Mouse (Mus musculus): Measurements from ENCODE around the gene Nrxn3.

Gene Nrxn3

DNA sequence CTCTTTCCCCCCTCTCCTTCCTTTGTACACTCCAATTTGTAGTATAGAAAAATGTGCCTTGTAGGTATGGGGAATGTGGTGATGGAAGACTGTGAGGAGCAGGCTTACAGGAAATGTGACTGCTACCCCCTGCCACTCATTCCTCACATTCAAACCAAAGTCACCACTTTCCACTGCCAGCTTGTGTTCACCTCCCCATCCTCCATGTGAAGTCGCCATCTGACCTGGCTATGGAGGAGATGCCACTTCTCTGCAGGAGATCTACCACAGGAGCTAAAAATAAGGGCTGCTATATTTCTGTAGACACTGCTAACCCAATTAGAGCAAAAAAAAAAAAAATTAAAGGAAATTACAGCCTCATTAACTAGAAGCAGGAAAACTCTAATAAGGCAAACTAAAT is 980.3 kb downstream of the Nrxn3 start:
- DNase-seq (ENCODE audit: low spot score in 2 of 2): no peak

DNA sequence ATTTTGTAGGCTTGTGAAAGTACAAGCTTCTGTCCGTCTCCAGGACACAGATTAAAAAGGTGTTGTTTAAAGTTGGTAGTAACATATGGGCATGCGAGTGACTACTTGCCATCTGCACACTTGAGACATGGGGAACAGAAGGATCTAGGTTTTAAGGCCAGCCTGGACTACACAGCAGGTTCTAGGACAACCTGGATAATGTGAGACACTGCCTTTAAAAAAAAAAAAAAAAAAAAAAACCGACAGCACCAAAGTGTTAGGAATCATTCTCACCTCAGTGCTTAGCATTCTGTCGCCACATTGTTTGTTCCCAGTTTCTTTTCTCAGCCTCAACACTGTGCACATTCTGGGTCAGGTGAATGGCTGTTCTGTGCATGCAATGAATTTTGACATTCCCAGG is 985.2 kb downstream of the Nrxn3 start:
- no peak for DNase-seq (ENCODE audit: low spot score in 2 of 2)

DNA sequence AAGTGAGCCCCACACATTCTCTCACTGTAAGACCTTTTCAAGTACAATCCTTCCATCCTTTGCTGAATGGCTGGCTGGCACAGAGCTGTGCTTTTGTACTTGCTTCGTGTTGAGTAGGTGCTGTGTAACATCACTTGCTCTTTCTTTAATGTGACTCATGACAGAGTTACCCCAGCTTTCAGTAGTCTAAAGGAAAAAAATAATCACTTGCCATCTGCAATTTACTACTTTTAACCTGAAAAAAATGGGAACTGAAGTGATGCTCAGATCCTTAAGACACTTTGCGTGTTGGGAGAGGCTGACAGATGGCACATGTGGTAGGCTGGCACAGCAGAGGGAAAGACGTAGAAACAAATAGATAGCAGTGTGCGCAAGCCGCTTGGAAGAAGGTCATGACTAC is 987.8 kb downstream of the Nrxn3 start:
- DNase-seq (ENCODE audit: low spot score in 2 of 2): no peak

DNA sequence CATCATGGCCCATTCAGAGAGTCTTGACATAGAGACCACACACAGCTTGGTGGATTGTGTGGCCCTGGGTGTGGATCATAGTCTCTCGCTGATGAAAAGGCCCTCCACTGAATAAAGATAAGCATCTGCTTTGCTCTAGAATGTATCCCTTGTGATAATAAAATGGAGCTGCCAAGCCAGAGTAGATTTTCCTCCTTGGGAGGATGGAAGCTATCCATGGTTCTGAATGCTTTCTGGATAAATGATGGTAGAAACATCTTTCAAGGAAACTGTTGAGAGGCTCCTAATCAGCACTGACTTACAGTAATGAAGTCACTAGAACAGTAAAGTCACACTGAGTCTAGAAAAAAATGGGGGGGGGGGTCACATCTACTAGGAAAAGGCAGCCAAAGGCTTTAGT is 989.1 kb downstream of the Nrxn3 start:
- DNase-seq (ENCODE audit: low spot score in 2 of 2): no peak

DNA sequence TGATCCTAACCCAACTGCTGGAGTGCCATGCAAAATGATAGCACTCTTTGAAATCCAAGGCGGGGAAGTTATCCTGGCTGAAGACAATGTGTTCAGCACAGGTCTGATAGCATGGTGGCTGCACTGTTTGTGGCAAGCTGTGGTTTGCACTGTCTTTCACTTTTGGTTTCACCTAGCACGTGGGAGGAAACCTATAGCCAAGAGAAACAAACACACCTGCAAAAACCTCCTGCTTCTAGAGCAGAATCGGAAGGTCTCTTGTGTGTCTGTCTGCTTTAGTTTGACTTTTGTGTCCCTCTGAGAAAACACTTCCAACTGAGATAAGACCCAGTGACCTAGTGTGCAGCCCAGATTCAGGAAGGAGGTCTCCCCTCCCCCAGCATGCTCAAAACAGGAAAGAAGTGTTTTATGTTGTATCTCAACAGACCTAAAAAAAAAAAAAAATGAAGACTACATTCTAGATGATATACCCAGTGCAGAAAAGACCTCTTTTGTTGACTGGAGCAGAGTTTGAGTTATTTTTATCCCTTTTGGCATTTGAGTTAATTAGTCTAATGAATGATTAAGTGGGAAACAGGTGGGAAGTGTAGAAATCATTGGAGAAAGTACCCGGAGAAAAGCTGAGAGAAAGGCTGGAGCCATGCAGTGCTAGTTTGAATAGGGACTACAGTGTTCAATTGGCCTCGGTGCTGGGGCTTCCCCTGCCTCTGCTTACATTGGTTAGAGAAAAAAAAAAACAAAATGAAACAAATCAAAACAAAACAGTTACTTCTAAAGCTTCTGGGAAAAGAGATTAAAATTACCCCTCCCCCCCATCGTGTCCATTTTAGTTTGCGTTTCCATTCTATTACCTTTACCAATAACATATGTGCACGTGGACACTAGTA is 996.8 kb downstream of the Nrxn3 start:
- DNase-seq (ENCODE audit: low spot score in 2 of 2): peak; percentile 44 to 48

DNA sequence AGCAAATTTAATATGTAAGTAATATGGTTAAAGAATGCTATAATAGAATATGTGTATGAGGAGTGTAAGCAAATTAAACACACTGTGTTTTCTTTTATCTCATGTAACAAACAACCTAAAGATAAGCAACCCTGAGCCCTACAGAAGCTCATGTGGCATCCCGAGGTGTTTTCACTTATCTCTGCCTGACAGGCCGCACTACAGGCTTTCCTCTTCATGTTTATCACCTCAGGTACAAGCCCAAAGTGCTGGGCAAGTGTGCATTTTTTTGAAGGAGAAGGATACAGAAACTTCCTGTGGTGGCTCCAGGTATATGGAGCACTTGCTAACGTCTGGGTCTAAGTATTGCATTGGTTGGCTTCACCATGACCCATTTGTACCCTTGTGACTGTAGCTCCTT is 998.3 kb downstream of the Nrxn3 start:
- DNase-seq (ENCODE audit: low spot score in 2 of 2): no peak

DNA sequence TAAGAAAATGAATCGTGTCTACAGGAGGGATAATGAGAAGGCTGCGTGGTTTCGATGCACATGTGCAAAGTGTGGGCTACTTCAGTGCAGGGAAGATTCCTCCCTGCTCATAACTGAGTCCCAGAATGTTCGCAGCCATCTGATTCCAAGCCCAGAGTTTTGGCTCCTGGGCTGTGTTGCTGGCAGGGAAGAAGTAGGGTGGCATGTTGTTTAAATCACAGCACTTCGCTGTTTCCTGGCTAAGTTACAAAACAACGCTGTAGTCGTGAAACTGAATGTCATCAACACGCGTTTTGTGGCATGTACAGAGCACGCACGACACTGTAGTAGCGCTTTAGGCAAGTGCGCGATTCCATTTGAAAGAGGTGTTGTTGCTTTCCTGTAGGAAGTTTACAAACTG is 999.8 kb downstream of the Nrxn3 start:
- DNase-seq (ENCODE audit: low spot score in 2 of 2): no peak

DNA sequence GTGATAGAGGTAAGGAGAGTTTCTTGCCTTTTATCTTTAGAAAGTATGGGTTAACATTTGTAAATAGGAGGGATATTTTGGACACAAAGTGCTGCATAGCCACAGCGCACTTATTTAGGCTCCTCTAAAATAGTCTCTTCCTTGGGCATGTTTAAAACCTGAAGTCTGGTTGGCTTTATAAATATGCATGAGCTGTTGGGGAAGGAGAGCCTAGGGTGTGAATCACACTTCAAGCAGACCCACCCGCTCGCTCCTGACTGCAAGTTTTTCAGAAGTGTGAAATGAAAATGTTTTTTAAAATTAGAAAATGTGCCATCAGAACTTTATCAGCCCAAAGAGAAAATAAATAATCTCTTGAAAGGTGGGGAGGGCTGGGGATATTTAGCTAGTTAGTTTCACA is 1001.4 kb downstream of the Nrxn3 start:
- DNase-seq (ENCODE audit: low spot score in 2 of 2): no peak

DNA sequence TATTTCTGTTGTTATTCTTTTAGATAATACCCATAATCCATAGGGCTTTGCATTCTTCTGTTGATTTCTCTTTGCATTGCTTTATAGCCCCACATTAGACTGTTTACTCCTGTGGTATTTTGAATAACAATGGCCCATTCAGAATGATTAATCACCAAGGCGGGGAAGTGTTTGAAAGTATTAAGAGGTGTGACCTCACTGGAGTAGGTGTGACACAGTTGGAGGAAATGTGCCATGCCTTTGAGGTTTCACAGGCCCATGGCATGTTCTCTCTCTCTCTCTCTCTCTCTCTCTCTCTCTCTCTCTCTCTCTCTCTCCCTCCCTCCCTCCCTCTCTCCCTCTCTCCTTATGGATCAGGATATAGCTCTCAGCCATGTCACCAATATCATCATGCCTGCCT is 1019.6 kb downstream of the Nrxn3 start:
- DNase-seq (ENCODE audit: low spot score in 2 of 2): no peak

DNA sequence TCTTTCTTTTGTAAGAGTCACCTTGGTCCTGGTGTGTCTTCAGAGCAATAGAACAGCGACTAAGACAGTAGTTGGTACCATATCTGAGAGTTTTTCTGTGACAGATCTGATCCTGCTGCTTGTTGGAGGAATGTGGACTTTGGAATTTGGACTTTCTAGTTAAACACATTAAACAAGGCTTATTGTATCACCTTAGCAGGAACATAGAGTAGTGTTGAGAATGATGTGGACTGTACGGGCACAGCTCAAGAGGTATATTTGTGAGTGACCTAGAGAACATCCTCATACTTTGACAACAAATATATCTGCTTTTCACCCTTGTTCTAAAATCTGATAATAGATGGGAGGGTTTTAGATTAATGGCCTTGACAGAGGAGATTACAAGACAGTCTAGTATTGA is 1020.1 kb downstream of the Nrxn3 start:
- no peak for DNase-seq (ENCODE audit: low spot score in 2 of 2)

DNA sequence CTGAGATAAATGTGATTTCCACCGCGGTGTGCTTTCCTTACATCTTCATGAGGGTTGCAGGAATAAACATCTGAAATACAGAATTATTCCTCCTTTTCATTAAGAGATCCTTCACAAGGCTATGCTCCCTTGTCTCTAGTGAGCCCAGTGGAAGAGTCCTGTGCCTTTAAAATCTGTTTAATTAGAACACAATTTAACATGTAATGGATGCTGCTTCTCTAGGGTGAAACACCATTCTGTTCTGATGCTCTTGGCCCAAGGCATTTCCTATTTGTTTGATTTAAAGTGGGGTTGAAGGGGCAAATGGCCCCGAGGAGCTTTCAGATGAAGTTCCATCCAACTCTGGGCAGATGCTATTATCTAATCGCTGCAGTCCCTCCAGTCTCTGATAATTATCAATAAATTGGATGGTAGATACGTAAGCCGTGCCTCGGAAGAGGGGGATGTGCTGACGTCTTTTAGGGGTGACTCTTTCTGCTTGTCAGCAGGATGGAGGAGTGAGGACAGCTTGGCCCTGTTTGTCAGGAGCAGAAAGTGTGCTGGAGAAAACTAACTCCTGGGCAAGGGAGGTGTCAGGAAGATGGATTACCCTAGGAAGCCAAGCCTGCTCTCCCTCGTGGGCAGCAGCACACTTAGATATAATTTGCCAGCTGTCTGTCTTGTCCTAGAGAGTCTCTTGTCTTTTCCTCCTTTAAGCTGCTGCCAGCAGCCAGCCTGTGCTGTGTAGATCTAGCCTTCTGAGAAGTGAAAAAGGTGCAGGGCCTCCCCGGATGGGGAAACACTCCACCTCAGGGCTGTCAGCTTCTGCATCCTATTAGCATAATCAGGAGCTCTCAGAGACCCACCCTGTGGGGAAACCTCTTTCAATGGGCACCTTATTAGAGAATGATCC is 1041.8 kb downstream of the Nrxn3 start:
- no peak for DNase-seq (ENCODE audit: low spot score in 2 of 2)

DNA sequence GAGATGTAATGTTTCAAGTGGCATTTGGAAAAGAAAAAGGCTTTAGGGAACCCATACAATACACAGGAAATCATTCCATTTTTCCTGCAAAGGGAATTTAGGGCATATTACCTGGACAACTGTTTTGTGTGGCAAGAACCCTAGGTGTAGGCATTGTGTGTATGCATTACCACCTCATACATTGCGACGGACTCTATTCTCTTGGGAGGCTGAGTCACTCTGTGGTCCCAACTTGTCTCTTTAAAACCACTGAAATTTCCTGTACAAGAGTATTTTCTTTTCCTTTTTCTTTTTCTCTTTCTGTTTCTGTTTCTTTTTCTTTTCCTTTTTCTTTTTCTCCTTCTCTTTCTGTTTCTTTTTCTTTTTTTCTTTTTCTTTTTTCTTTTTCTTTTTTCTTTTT is 1042.5 kb downstream of the Nrxn3 start:
- no peak for DNase-seq (ENCODE audit: low spot score in 2 of 2)

DNA sequence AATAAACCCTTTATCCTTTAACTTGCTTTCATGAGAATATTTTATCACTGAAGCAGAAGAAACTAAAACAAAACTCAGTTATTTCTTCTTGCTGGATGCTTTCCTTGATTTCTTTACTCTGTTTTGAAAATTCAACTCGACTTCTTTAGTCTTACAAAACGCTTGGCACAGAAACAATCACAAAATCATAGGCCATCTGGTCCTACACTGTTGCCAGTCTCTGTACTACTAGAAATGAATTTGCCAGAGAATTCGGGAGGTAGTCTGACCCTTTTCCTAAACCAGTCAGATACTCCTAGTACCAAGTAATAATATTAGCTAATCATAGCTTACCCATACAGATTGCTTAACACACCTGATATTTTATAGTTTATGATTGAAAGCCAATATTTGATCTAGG is 1066.1 kb downstream of the Nrxn3 start:
- DNase-seq (ENCODE audit: low spot score in 2 of 2): no peak

DNA sequence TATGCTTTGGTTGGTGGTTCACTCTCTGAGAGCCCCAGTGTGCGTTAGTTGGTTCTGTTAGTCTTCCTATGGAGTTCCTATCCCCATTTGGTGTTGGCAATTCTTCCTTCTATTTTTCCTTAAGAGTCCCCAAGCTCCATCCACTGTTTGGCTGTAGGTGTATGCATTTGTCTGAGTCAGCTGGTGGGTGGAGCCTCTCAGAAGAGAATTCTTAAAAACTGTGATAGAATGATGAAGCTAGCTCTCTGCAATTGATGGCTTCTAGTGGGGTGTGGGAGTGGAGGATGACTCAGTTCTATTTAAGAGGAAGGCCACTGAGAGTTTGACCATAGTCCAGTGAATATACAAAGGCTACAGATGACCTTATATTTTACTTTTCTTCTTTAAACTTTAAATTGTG is 1067.3 kb downstream of the Nrxn3 start:
- no peak for DNase-seq (ENCODE audit: low spot score in 2 of 2)

DNA sequence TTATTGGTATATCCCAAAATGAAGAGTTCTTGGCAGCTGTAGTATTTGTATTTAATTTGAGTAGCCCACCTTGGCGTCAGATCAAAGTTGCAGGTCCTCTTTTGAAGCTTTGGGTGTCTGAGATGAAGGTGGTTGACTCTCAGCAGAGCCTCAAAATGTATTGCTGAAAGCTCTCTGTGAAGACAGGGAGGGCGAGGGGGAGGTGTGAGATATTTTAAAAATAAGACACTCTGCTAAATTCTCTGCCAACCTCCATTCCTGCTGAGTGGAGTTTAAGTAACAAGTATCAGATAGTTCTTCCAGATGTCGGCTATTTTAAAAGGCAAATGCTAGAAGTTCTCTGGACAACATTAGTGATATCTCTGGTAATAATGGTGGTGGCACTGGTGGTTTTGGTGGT is 1069.2 kb downstream of the Nrxn3 start:
- no peak for DNase-seq (ENCODE audit: low spot score in 2 of 2)

DNA sequence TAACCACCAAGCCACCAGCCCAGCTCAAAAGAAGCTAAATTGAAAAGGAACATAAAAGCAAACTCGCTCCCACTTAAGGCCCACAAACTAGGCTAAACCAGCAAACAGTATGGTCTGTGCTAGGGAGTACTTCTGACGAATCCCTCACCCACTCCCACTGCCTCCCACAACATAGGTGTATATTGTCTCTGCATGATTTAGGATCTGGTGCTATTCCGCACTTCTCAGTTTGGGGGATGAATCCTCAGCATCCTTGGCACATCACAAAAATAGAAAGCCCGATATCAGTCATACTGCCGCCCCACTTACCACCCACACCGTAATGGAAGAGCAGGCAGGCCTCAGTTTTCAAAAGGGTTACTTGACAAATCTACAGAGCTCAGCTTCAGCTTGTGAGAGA is 1072.1 kb downstream of the Nrxn3 start:
- DNase-seq (ENCODE audit: low spot score in 2 of 2): no peak

DNA sequence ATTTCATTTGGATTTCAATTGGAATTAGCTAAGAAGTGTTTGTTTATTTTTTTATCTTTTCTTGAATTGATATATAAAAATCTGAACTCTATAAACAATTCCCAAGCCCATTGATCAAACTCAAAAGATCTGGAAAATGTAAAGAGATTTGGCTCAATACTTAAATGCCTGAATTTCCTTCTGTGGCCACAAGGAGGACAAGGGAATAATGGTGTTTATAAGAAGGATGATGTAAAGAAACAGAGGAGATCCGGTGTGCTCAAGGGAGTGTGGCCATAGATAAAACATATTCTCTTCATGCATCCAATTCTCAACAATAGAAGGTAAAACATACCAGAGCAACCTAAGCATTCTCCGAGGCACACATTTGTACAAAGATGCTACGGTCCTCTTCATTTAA is 1085.5 kb downstream of the Nrxn3 start:
- DNase-seq (ENCODE audit: low spot score in 2 of 2): no peak

DNA sequence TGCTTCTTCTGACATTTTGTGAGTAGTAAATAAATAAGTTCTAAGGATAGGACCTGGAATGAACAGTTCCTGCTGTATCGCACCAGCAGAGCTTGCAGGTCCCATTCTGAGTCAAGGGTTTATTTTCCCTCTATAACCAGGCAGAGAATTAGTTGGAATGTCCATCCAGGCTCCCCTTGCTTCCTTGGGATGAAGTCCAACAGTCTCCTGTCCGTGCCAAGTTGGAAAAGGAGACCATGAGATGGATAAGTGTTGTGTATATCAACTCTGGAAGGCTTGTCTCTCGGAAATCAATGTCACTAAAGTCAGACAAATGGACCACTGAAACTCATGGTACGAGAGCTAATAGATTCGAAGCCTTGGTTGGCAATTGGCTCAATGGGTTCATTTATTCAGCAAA is 1087.5 kb downstream of the Nrxn3 start:
- no peak for DNase-seq (ENCODE audit: low spot score in 2 of 2)

DNA sequence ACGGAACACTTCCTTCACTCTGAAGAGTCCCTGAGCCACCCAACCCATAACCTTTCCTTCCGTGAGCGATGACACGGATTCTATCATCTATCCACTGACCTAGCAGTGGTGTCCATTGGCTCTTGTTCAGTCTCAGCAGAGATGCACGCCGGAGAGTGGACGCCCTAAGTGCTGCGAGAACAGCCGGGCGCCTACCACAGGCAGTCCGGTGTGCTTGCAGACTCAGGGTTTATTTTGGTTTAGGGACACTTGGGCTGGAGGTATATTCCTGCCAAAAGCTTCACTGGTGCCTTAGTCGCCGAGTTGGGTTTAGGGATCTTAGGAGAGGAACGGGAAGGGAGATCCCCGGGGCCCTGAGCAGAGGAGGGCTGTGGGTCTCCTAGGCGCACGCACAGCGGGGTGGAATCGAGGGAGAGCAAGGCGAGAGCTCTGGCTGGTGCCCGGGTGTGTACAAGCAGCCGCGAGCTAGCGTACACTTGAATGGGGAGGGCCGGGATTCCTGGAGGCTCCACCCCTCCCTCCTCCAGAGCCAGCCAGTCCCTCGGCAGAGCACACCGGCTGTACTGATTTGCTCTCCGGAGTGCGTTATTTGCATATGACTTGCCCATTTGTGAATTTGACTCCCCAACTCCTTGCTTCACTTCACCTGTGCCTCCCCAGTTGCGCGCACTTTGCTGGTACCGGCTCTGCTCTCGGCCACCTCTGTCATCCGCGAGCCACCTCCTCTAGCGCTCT is 1089.3 kb downstream of the Nrxn3 start:
- DNase-seq (ENCODE audit: low spot score in 2 of 2): no peak

DNA sequence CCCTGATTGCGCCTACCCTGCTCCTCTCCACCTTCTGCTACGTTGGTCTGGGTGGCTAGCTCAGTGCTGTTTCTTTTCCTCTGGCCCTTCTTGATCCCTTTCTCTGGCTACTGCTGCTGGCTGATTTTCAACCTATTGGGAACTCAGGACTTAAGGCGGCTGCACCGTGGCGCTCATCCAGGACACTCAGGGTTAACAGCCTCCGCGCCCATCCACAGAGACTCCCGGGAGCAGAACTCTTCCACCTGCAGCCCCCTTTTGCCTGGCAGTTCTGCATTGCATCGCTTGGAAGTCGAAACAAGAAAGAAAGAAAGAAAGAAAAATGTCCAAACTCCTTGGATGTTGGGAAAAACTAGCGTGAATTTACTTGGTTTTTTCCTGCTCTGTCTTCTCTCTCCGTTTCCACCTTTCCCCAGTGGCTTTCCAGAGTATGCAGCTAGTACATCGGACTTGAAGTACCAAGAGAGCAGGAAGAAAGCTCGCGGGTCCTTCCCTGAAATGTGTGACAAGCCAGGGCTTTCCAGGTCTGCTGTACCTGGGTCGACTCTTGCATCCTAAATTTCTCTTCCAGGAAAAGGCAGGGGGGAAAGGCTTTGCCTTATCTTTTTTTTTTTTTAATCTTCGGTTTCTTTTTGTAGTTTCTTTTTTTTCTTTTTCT is 1090.0 kb downstream of the Nrxn3 start:
- DNase-seq (ENCODE audit: low spot score in 2 of 2): no peak

DNA sequence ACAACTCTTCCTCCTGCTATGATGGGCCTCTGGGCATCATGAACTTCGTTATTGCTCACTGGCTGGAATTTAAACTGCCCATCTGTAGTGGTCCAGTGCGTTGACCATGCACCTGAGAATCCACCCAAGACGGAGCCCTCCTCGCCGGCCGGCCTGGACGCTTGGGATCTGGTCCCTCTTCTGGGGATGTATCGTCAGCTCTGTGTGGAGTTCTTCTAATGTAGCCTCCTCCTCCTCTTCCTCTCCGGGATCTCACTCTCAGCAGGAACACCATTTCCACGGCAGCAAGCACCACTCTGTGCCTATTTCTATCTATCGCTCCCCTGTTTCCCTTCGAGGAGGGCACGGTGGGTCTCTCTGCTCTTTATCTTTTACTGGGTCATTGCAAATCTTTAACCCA is 1090.6 kb downstream of the Nrxn3 start:
- no peak for DNase-seq (ENCODE audit: low spot score in 2 of 2)

DNA sequence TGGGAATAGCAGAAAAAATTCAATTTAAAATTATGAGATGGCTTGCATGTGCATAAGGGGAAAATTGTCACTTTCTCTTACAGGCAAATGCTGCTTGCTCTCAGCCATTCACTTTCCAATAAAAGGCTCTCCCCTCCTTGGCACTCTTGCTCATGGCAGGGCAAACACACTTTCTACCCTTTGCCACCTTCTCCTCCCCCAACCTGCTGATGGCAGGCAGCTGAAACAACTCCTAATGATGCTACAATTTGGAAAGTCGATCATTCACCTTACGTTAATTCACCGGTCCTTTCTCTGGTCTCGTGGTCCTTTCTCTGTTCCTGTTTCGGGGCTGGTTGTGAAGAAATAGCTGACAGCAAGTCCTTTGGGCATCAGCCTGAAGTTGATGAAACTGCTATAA is 1091.0 kb downstream of the Nrxn3 start:
- no peak for DNase-seq (ENCODE audit: low spot score in 2 of 2)

All from spleen, postnatal 36 days (tissue).